Mouse (Mus musculus) MEL (cell line): ENCODE results near the gene Prr5.

Source experiments
- CTCF ChIP-seq, 3 experiments: IDR thresholded peaks in 2 of 3; conservative IDR thresholded peaks in 1 of 3; 2 replicates each; pipeline ENCODE4 v1.5.1; 2011 to 2012; ENCODE audit warnings: low read length in 3 of 3, low read depth in 2 of 3, mild to moderate bottlenecking in 2 of 3, improper control_type of control experiment in 1 of 3, inconsistent platforms in 1 of 3, mixed read lengths in 1 of 3, moderate library complexity in 1 of 3; ENCODE audit not compliant: control insufficient read depth in 1 of 3, insufficient read depth in 1 of 3, poor library complexity in 1 of 3, severe bottlenecking in 1 of 3
- E2F4 ChIP-seq: IDR thresholded peaks from 2 replicates; pipeline ENCODE4 v1.6.1; 2011; ENCODE audit warnings: low read depth, low read length, improper control_type of control experiment, borderline replicate concordance
- EP300 ChIP-seq, 2 experiments: IDR thresholded peaks; 2 replicates each; pipeline ENCODE4 v1.6.1; 2011; ENCODE audit warnings: improper control_type of control experiment in 2 of 2, low read length in 2 of 2, low read depth in 1 of 2, mild to moderate bottlenecking in 1 of 2
- HCFC1 ChIP-seq: IDR thresholded peaks from 2 replicates; pipeline ENCODE4 v1.6.1; 2012; ENCODE audit warnings: low read depth, mild to moderate bottlenecking, inconsistent platforms, low read length, improper control_type of control experiment, moderate library complexity
- MAFK ChIP-seq: IDR thresholded peaks from 2 replicates; pipeline ENCODE4 v1.6.1; 2011; ENCODE audit warnings: low read depth, mild to moderate bottlenecking, low read length, improper control_type of control experiment, borderline replicate concordance
- MEF2A ChIP-seq: IDR thresholded peaks from 2 replicates; pipeline ENCODE4 v1.6.1; 2014; ENCODE audit warnings: low read depth, mild to moderate bottlenecking, inconsistent platforms, low read length, improper control_type of control experiment; ENCODE audit not compliant: poor library complexity, insufficient replicate concordance, severe bottlenecking; ENCODE audit errors: extremely low read depth
- MXI1 ChIP-seq: IDR thresholded peaks from 2 replicates; pipeline ENCODE4 v1.6.1; 2011; ENCODE audit warnings: mild to moderate bottlenecking, low read depth, low read length, improper control_type of control experiment
- POLR2A ChIP-seq, 2 experiments: IDR thresholded peaks; 2 replicates each; pipeline ENCODE4 v1.6.1; 2011 to 2012; ENCODE audit warnings: low read length in 2 of 2, mild to moderate bottlenecking in 2 of 2, control low read depth in 1 of 2, improper control_type of control experiment in 1 of 2, low read depth in 1 of 2, moderate library complexity in 1 of 2; ENCODE audit not compliant: control insufficient read depth in 1 of 2, insufficient read depth in 1 of 2, poor library complexity in 1 of 2
- SIN3A ChIP-seq: IDR thresholded peaks from 2 replicates; pipeline ENCODE4 v1.6.1; 2012; ENCODE audit warnings: low read length, improper control_type of control experiment, inconsistent platforms
- TCF12 ChIP-seq: IDR thresholded peaks from 2 replicates; pipeline ENCODE4 v1.6.1; 2014; ENCODE audit warnings: low read depth, mild to moderate bottlenecking, inconsistent platforms, low read length, improper control_type of control experiment, moderate library complexity
- ZNF384 ChIP-seq: IDR thresholded peaks from 2 replicates; pipeline ENCODE4 v1.6.1; 2012; ENCODE audit warnings: low read depth, mild to moderate bottlenecking, inconsistent platforms, low read length, improper control_type of control experiment

- TF ChIP-seq MAFK = no peak
- TF ChIP-seq E2F4 = no peak
- no peak for TF ChIP-seq SIN3A
- TF ChIP-seq CTCF (IDR thresholded peaks at IDR 0.05 in 2 of 3, conservative IDR thresholded peaks at IDR 0.05 in 1 of 3; ENCODE audit: control insufficient read depth in 1 of 3, insufficient read depth in 1 of 3, low read depth in 2 of 3, low read length in 3 of 3, poor library complexity in 1 of 3, severe bottlenecking in 1 of 3) = peak; percentile 45 to 80 (median 63)
- TF ChIP-seq HCFC1 = no peak
- no peak for TF ChIP-seq MXI1
- TF ChIP-seq POLR2A (IDR thresholded peaks at IDR 0.05; ENCODE audit: control insufficient read depth in 1 of 2, insufficient read depth in 1 of 2, low read depth in 1 of 2, low read length in 2 of 2, poor library complexity in 1 of 2) = no peak
- TF ChIP-seq ZNF384 = no peak
- TF ChIP-seq MEF2A = no peak
- TF ChIP-seq TCF12 = no peak
- no peak for TF ChIP-seq EP300 (IDR thresholded peaks at IDR 0.05; ENCODE audit: low read depth in 1 of 2, low read length in 2 of 2)
These were observed 39.7 kb upstream of the Prr5 start for GRCm38 (mm10) chr15:84629680-84630079.
